In genomic region chr2:125811332-125811731, GRCm38 (mm10) we compare ENCODE assay signal across 18 mouse cellular contexts. TPM values are rescaled to one million over a fixed set of nuclear protein-coding genes. Genes with fewer than 3 reads are reported as not detected.
DNase-seq lines count a peak whose midpoint lies in the region; ATAC-seq and TF ChIP-seq lines count a peak whose summit lies in the region.
"Had no signal": no experiment of that assay in that cellular context is flagged by ENCODE, and none has a peak within 500 bp of the region (broad histone marks: within the 10 kb centered on the region; RNA-seq: fewer than 3 reads in every experiment).

No protein-coding gene starts in this region.

- H3K9me3 ChIP-seq in MEL (replicated peaks; ENCODE audit: insufficient read depth, low read length): no peaks in the 10 kb centered on the region
- 0 out of 2 replicates have a peak, but pooled peaks cover 2% of the 10 kb centered on the region for H3K9me3 ChIP-seq in hindbrain, embryonic 10.5 days
- H3K9me3 ChIP-seq in forebrain, embryonic 12.5 days: no peaks in the 10 kb centered on the region
- H3K9me3 ChIP-seq: forebrain, embryonic 15.5 days had no signal

- H3K27ac ChIP-seq in MEL (ENCODE audit: control insufficient read depth, low read depth, low read length): no peak overlapping the region
- H3K27ac ChIP-seq in hindbrain, embryonic 10.5 days: no peak overlapping the region
- H3K27ac ChIP-seq in forebrain, embryonic 12.5 days: no peak overlapping the region
- H3K27ac ChIP-seq: embryonic facial prominence, embryonic 10.5 days; forebrain, embryonic 15.5 days; hindbrain, embryonic 13.5 days; hindbrain, postnatal 0 days had no signal

- DNase-seq in left cerebral cortex, adult 11 months (ENCODE audit: low spot score): peak; percentile 27
- DNase-seq in left cerebral cortex, postnatal 36 days (ENCODE audit: low spot score in 2 of 2): no peak
- peak; percentile 72 for DNase-seq in MEL (ENCODE audit: low read depth, low spot score)
- peak; percentile 56 for DNase-seq in MEL-GATA-1-ER (ENCODE audit: extremely low read depth, low read depth)
- DNase-seq in hindbrain, embryonic 10.5 days (ENCODE audit: low spot score): no peak
- DNase-seq: adrenal gland, postnatal 14 days; cerebellum, adult 18-20 months; cerebellum, adult 9-11 months; cerebellum, postnatal 36 days; gastrocnemius, postnatal 14 days; heart, postnatal 10 days; heart, postnatal 4 days had no signal

- peak; percentile 60 for ATAC-seq in megakaryocyte progenitor cell, adult 5-6 weeks (replicated peaks; ENCODE audit: poor library complexity)
- no peak for ATAC-seq in forebrain, embryonic 12.5 days (ENCODE audit: low FRiP score)
- ATAC-seq: forebrain, embryonic 15.5 days; hindbrain, postnatal 0 days had no signal

- H3K4me3 ChIP-seq in MEL (ENCODE audit: control insufficient read depth in 1 of 2, insufficient read depth in 1 of 2, low read depth in 2 of 2, low read length in 2 of 2): no peak overlapping the region
- H3K4me3 ChIP-seq in hindbrain, embryonic 10.5 days: no peak overlapping the region
- no peak overlapping the region for H3K4me3 ChIP-seq in forebrain, embryonic 12.5 days (replicated peaks)
- H3K4me3 ChIP-seq: embryonic facial prominence, embryonic 10.5 days; forebrain, embryonic 15.5 days; hindbrain, embryonic 13.5 days had no signal

- no peaks in the 10 kb centered on the region for H3K27me3 ChIP-seq in MEL (ENCODE audit: control insufficient read depth in 1 of 2, insufficient read depth in 2 of 2, low read length in 2 of 2)
- H3K27me3 ChIP-seq in hindbrain, embryonic 10.5 days (ENCODE audit: insufficient read depth, poor library complexity, severe bottlenecking): no peaks in the 10 kb centered on the region
- H3K27me3 ChIP-seq in forebrain, embryonic 12.5 days: no peaks in the 10 kb centered on the region
- H3K27me3 ChIP-seq: forebrain, embryonic 15.5 days; hindbrain, embryonic 13.5 days had no signal

- intact Hi-C loops in left cerebral cortex, postnatal 36 days (cut with DNase I): no loop called here

- TF ChIP-seq RAD21 in MEL (IDR thresholded peaks at IDR 0.05; ENCODE audit: low read depth, low read length): no peak

- peaks cover 6 to 18% of the 10 kb centered on the region in 2 experiments for H3K4me1 ChIP-seq in MEL (ENCODE audit: control insufficient read depth in 1 of 2, insufficient read depth in 2 of 2, low read length in 2 of 2)
- H3K4me1 ChIP-seq in hindbrain, embryonic 10.5 days (replicated peaks): no peaks in the 10 kb centered on the region
- H3K4me1 ChIP-seq in forebrain, embryonic 12.5 days: no peaks in the 10 kb centered on the region
- H3K4me1 ChIP-seq: hindbrain, embryonic 13.5 days had no signal

- no peak overlapping the region for H3K9ac ChIP-seq in MEL (ENCODE audit: control insufficient read depth, low read depth, low read length, poor library complexity, severe bottlenecking)
- H3K9ac ChIP-seq in forebrain, embryonic 12.5 days: no peak overlapping the region
- H3K9ac ChIP-seq: forebrain, embryonic 15.5 days; hindbrain, embryonic 13.5 days had no signal

- WGBS in hindbrain, embryonic 10.5 days: 85% methylated on average over 2 of the region's 2 CpGs
- WGBS in forebrain, embryonic 12.5 days: 85% methylated on average over 2 of the region's 2 CpGs

- H3K79me2 ChIP-seq in MEL (ENCODE audit: control insufficient read depth, insufficient read depth, low read length, poor library complexity): no peaks in the 10 kb centered on the region

- TF ChIP-seq EP300 in MEL (IDR thresholded peaks at IDR 0.05; ENCODE audit: low read depth in 1 of 2, low read length in 2 of 2): peak; percentile 91 to 95

- H3K4me2 ChIP-seq in forebrain, embryonic 12.5 days: no peak overlapping the region
- H3K4me2 ChIP-seq: forebrain, embryonic 15.5 days; hindbrain, embryonic 13.5 days had no signal

- TF ChIP-seq POLR2A in MEL (IDR thresholded peaks at IDR 0.05; ENCODE audit: control insufficient read depth in 1 of 2, insufficient read depth in 1 of 2, low read depth in 1 of 2, low read length in 2 of 2, poor library complexity in 1 of 2): no peak

- TF ChIP-seq CTCF in MEL (IDR thresholded peaks at IDR 0.05 in 2 of 3, conservative IDR thresholded peaks at IDR 0.05 in 1 of 3; ENCODE audit: control insufficient read depth in 1 of 3, insufficient read depth in 1 of 3, low read depth in 2 of 3, low read length in 3 of 3, poor library complexity in 1 of 3, severe bottlenecking in 1 of 3): no peak

- H3K36me3 ChIP-seq in MEL (ENCODE audit: control insufficient read depth in 1 of 2, insufficient read depth in 2 of 2, low read length in 2 of 2): peaks cover 0 to 16% of the 10 kb centered on the region in 2 experiments; a peak in 2 of 4 replicates
- no peaks in the 10 kb centered on the region for H3K36me3 ChIP-seq in hindbrain, embryonic 10.5 days
- no peaks in the 10 kb centered on the region for H3K36me3 ChIP-seq in forebrain, embryonic 12.5 days (replicated peaks)
- H3K36me3 ChIP-seq: embryonic facial prominence, embryonic 10.5 days; forebrain, embryonic 15.5 days; hindbrain, embryonic 13.5 days had no signal

TF ChIP-seq in MEL, 35 proteins besides CTCF, POLR2A, EP300 and RAD21:
- 0 out of 2 replicates have a peak, but pooled peaks have one; percentile 60 for TF ChIP-seq MAFK (IDR thresholded peaks at IDR 0.05; ENCODE audit: borderline replicate concordance, low read depth, low read length)
- peak; percentile 51 for TF ChIP-seq TAL1 (IDR thresholded peaks at IDR 0.05; ENCODE audit: low read length)
- TF ChIP-seq USF1 (IDR thresholded peaks at IDR 0.05; ENCODE audit: low read depth, low read length): peak; percentile 36; the same call in 1 of the 2 replicates
- peak; percentile 71 for TF ChIP-seq SIN3A (IDR thresholded peaks at IDR 0.05; ENCODE audit: low read length)
- peak; percentile 96 for TF ChIP-seq ETS1 (IDR thresholded peaks at IDR 0.05; ENCODE audit: low read depth, low read length)
- no peak for TF ChIP-seq ZMIZ1 (IDR thresholded peaks at IDR 0.05; ENCODE audit: low read depth, low read length)
- TF ChIP-seq MYC (IDR thresholded peaks at IDR 0.05; ENCODE audit: low read depth, low read length): peak; percentile 27; the same call in 1 of the 2 replicates
- TF ChIP-seq KAT2A (conservative IDR thresholded peaks at IDR 0.05; ENCODE audit: low read depth, low read length): no peak
- TF ChIP-seq MXI1 (IDR thresholded peaks at IDR 0.05; ENCODE audit: low read depth, low read length): peak; percentile 68; the same call in 1 of the 2 replicates
- no peak for TF ChIP-seq NRF1 (IDR thresholded peaks at IDR 0.05; ENCODE audit: insufficient read depth, low read depth, low read length, poor library complexity, severe bottlenecking)
- TF ChIP-seq USF2 (IDR thresholded peaks at IDR 0.05; ENCODE audit: borderline replicate concordance in 1 of 2, insufficient read depth in 1 of 2, low read depth in 1 of 2, low read length in 2 of 2): no peak
- peak; percentile 94 for TF ChIP-seq GATA1 (IDR thresholded peaks at IDR 0.05; ENCODE audit: low read depth, low read length)
- peak; percentile 80 for TF ChIP-seq BHLHE40 (IDR thresholded peaks at IDR 0.05; ENCODE audit: borderline replicate concordance, low read depth, low read length)
- peak; percentile 95 for TF ChIP-seq TCF12 (IDR thresholded peaks at IDR 0.05; ENCODE audit: low read depth, low read length)
- TF ChIP-seq MAX (IDR thresholded peaks at IDR 0.05; ENCODE audit: low read length): peak; percentile 53; the same call in 1 of the 2 replicates
- TF ChIP-seq MEF2A (IDR thresholded peaks at IDR 0.05; ENCODE audit: extremely low read depth, insufficient replicate concordance, low read depth, low read length, poor library complexity, severe bottlenecking): peak; percentile 91; the same call in 1 of the 2 replicates
- TF ChIP-seq CHD2 (IDR thresholded peaks at IDR 0.05; ENCODE audit: low read length): no peak
- TF ChIP-seq RCOR1 (IDR thresholded peaks at IDR 0.05; ENCODE audit: low read depth, low read length): peak; percentile 91
- TF ChIP-seq NELFE (IDR thresholded peaks at IDR 0.05; ENCODE audit: low read depth, low read length): no peak

RNA-seq across cellular contexts. Expression of gene Secisbp2l, which starts 28.7 kb away (rescaled TPM):
- total RNA-seq in left cerebral cortex, postnatal 36 days (2021): 100 to 1,000 TPM; 103 to 107 TPM
- total RNA-seq in MEL (2012; rRNA removed): 7.3 and 7.6 TPM in 2 replicates
- polyA plus RNA-seq in MEL (2012; ENCODE audit: insufficient read depth in 1 of 2, insufficient read length in 2 of 2, low read depth in 1 of 2, low replicate concordance in 2 of 2, missing spikeins in 1 of 2): 10 to 100 TPM in 1 of 2 experiments, not detected in 1; 10.9 TPM
- 11.6 and 12.4 TPM in 2 replicates for total RNA-seq in megakaryocyte progenitor cell, adult 5-6 weeks (2015)
- 12.7 and 16.1 TPM in 2 replicates for total RNA-seq in megakaryocyte progenitor cell, adult 5-6 weeks (2017)
- polyA plus RNA-seq in hindbrain, embryonic 10.5 days (2016; fragmentation: Nextera tagmentation; extraction: Ambion mirVana): 16.7 and 18.5 TPM in 2 replicates
- 30.1 and 31.1 TPM in 2 replicates for polyA plus RNA-seq in forebrain, embryonic 12.5 days (2016; fragmentation: Nextera tagmentation; extraction: Ambion mirVana)

RNA-seq across cellular contexts. Expression of gene Galk2, which starts 47.6 kb away (rescaled TPM):
- 10 to 100 TPM; 27.0 to 29.4 TPM for total RNA-seq in left cerebral cortex, postnatal 36 days (2021)
- total RNA-seq in MEL (2012; rRNA removed): 0.08 and 0.20 TPM in 2 replicates
- polyA plus RNA-seq in MEL (2012; ENCODE audit: insufficient read depth in 1 of 2, insufficient read length in 2 of 2, low read depth in 1 of 2, low replicate concordance in 2 of 2, missing spikeins in 1 of 2): under 1 TPM in 1 of 2 experiments, not detected in 1; 0.29 TPM
- total RNA-seq in megakaryocyte progenitor cell, adult 5-6 weeks (2015): 24.3 and 24.6 TPM in 2 replicates
- 44.9 and 63.8 TPM in 2 replicates for total RNA-seq in megakaryocyte progenitor cell, adult 5-6 weeks (2017)
- polyA plus RNA-seq in hindbrain, embryonic 10.5 days (2016; fragmentation: Nextera tagmentation; extraction: Ambion mirVana): 32.3 and 34.3 TPM in 2 replicates
- polyA plus RNA-seq in forebrain, embryonic 12.5 days (2016; fragmentation: Nextera tagmentation; extraction: Ambion mirVana): 26.0 and 28.0 TPM in 2 replicates

RNA-seq across cellular contexts. Expression of gene Cops2, which starts 47.6 kb away (rescaled TPM):
- 100 to 1,000 TPM in 1 of 2 experiments, 10 to 100 TPM in 1; 90.8 to 101 TPM for total RNA-seq in left cerebral cortex, postnatal 36 days (2021)
- total RNA-seq in MEL (2012; rRNA removed): 66.2 and 77.1 TPM in 2 replicates
- polyA plus RNA-seq in MEL (2012; ENCODE audit: insufficient read depth in 1 of 2, insufficient read length in 2 of 2, low read depth in 1 of 2, low replicate concordance in 2 of 2, missing spikeins in 1 of 2): 100 to 1,000 TPM in 1 of 2 experiments, 10 to 100 TPM in 1; 65.3 to 131 TPM
- 111 and 131 TPM in 2 replicates for total RNA-seq in megakaryocyte progenitor cell, adult 5-6 weeks (2015)
- 172 and 218 TPM in 2 replicates for total RNA-seq in megakaryocyte progenitor cell, adult 5-6 weeks (2017)
- polyA plus RNA-seq in hindbrain, embryonic 10.5 days (2016; fragmentation: Nextera tagmentation; extraction: Ambion mirVana): 69.2 and 97.0 TPM in 2 replicates
- polyA plus RNA-seq in forebrain, embryonic 12.5 days (2016; fragmentation: Nextera tagmentation; extraction: Ambion mirVana): 80.7 and 81.3 TPM in 2 replicates

Comparison
In these comparisons a context has a peak if more than half of its experiments do, and no peak if none do; other contexts are left out.
1. DNase-seq: peak in left cerebral cortex, adult 11 months (single experiment), MEL (single experiment) and MEL-GATA-1-ER (single experiment); none in left cerebral cortex, postnatal 36 days (0 of 2) and hindbrain, embryonic 10.5 days (single experiment).
2. RNA of gene Secisbp2l, which starts 28.7 kb away (total RNA-seq): 103 to 107 TPM in left cerebral cortex, postnatal 36 days; 11.6 to 16.1 TPM in megakaryocyte progenitor cell, adult 5-6 weeks and 7.3 to 7.6 TPM in MEL; every median in the first group is over 4 times any median in the second.
3. RNA of gene Galk2, which starts 47.6 kb away (total RNA-seq): 24.3 to 63.8 TPM in megakaryocyte progenitor cell, adult 5-6 weeks and 27.0 to 29.4 TPM in left cerebral cortex, postnatal 36 days; 0.08 to 0.20 TPM in MEL; every median in the first group is over 10 times any median in the second.